Mouse (Mus musculus) ES-E14 (cell line): Measurements from ENCODE around the gene Pde9a.

Experiments
- CHD2 ChIP-seq: IDR thresholded peaks from 2 replicates; pipeline ENCODE4 v1.6.1; 2014; ENCODE audit warnings: mild to moderate bottlenecking, low read depth, low read length, inconsistent platforms
- HCFC1 ChIP-seq: IDR thresholded peaks from 2 replicates; pipeline ENCODE4 v1.6.1; 2012; ENCODE audit warnings: low read length, inconsistent platforms, borderline replicate concordance; ENCODE audit not compliant: insufficient read depth
- MAFK ChIP-seq: IDR thresholded peaks from 2 replicates; pipeline ENCODE4 v1.6.1; 2014; ENCODE audit warnings: mild to moderate bottlenecking, low read depth, low read length, inconsistent platforms; ENCODE audit not compliant: insufficient read depth
- ZC3H11A ChIP-seq: IDR thresholded peaks from 2 replicates; pipeline ENCODE4 v1.6.1; 2012; ENCODE audit warnings: low read depth, mild to moderate bottlenecking, inconsistent platforms, low read length, borderline replicate concordance

DNA sequence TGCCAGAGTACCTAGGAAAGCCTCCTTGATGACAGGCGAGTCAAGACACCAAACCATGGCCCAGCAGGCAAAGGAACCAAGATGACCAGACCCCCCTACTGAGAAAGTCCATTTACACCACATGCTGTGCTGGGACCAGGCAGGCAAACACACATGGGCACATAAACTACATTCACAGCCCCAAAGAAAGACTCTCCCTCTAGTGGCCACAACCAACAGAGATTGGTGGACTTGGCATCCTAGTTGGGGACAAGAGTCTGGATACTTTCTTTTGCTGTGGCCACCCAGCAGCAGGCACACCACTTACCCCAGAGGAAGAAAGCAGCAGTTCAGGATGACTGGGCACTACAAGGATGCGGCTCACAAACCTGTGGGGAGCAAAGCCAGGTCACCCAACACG lies 114.9 kb downstream of the Pde9a start:
- TF ChIP-seq CHD2 (no peak), MAFK (no peak), HCFC1 (no peak), ZC3H11A (no peak)
